In the genomic region with DNA sequence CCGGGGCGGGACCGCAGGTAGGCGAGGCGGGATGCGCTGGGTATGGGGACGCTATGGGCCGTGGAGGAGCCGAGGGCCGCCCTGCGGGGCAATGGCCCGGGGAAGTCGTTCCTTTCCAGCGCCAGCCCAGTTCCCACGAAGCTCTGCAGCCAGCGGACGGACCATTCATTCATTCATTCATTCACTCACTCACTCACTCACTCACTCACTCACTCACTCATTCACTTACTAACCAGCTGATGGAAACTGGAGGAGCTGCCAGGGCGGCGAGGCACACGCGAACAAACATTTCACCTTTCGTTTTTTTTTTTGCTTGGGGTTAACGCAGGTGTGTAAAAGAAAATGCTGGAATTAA, we compare ENCODE assay signal across 7 mouse cellular contexts. TPM values are rescaled to one million over a fixed set of nuclear protein-coding genes. Genes with fewer than 3 reads are reported as not detected.
A peak's percentile ranks its signal among the peaks of the same experiment; 100 is the strongest.
DNase-seq lines count a peak whose midpoint lies in the region; ATAC-seq lines count a peak whose summit lies in the region.

No protein-coding gene starts in this region.

- no peak for DNase-seq in cerebellum, postnatal 4 days (ENCODE audit: low spot score in 2 of 2)
- DNase-seq in gastrocnemius, postnatal 10 days, result no peak

- H3K27me3 ChIP-seq in megakaryocyte, embryonic 14.5 days (replicated peaks), result no peaks in the 10 kb centered on the region
- H3K27me3 ChIP-seq in forebrain, embryonic 12.5 days, result no peaks in the 10 kb centered on the region
- no peaks in the 10 kb centered on the region for H3K27me3 ChIP-seq in limb, embryonic 13.5 days
- no peaks in the 10 kb centered on the region for H3K27me3 ChIP-seq in stomach, embryonic 14.5 days (ENCODE audit: control insufficient read depth, insufficient read depth, low read length)

- WGBS in forebrain, embryonic 12.5 days, result 3% methylated on average over 23 of the region's 23 CpGs
- 2% methylated on average over 23 of the region's 23 CpGs for WGBS in limb, embryonic 13.5 days
- whole genome bisulfite sequencing in stomach, embryonic 14.5 days, result 1% methylated on average over 23 of the region's 23 CpGs

- peak overlapping the region; percentile 72 for H3K4me2 ChIP-seq in forebrain, embryonic 12.5 days
- H3K4me2 ChIP-seq in limb, embryonic 13.5 days (replicated peaks), result peak overlapping the region; percentile 82
- peak overlapping the region; percentile 82 for H3K4me2 ChIP-seq in stomach, embryonic 14.5 days (replicated peaks; ENCODE audit: low read depth, low read length)

- peak overlapping the region; percentile 97 for H3K4me3 ChIP-seq in megakaryocyte, embryonic 14.5 days (replicated peaks)
- peak overlapping the region; percentile 79 for H3K4me3 ChIP-seq in forebrain, embryonic 12.5 days (replicated peaks)
- peak overlapping the region; percentile 82 for H3K4me3 ChIP-seq in limb, embryonic 13.5 days
- peak overlapping the region; percentile 70 for H3K4me3 ChIP-seq in stomach, embryonic 14.5 days (ENCODE audit: low read depth, low read length)

- peaks cover 42% of the 10 kb centered on the region for H3K36me3 ChIP-seq in megakaryocyte, embryonic 14.5 days (replicated peaks; ENCODE audit: low read length)
- H3K36me3 ChIP-seq in forebrain, embryonic 12.5 days (replicated peaks), result 0 out of 2 replicates have a peak, but pooled peaks cover under 1% of the 10 kb centered on the region
- peaks cover 18% of the 10 kb centered on the region for H3K36me3 ChIP-seq in limb, embryonic 13.5 days
- peaks cover 11% of the 10 kb centered on the region; the same call in 1 of the 2 replicates for H3K36me3 ChIP-seq in stomach, embryonic 14.5 days (ENCODE audit: control insufficient read depth, insufficient read depth, low read length)

- peaks cover 66% of the 10 kb centered on the region for H3K4me1 ChIP-seq in megakaryocyte, embryonic 14.5 days
- H3K4me1 ChIP-seq in forebrain, embryonic 12.5 days, result peaks cover 24% of the 10 kb centered on the region
- peaks cover 21% of the 10 kb centered on the region for H3K4me1 ChIP-seq in limb, embryonic 13.5 days
- H3K4me1 ChIP-seq in stomach, embryonic 14.5 days (ENCODE audit: control insufficient read depth, insufficient read depth, low read length), result peaks cover 10% of the 10 kb centered on the region

- peak overlapping the region; percentile 75 for H3K27ac ChIP-seq in forebrain, embryonic 12.5 days
- H3K27ac ChIP-seq in limb, embryonic 13.5 days, result no peak overlapping the region
- no peak overlapping the region for H3K27ac ChIP-seq in stomach, embryonic 14.5 days (ENCODE audit: low read length)

- ATAC-seq in megakaryocyte, adult 5-6 weeks (ENCODE audit: poor library complexity, severe bottlenecking), result no peak
- ATAC-seq in forebrain, embryonic 12.5 days (ENCODE audit: low FRiP score), result no peak
- no peak for ATAC-seq in limb, embryonic 13.5 days (ENCODE audit: low FRiP score, low read depth)
- ATAC-seq in stomach, embryonic 14.5 days (ENCODE audit: insufficient number of reproducible peaks, insufficient read depth, low FRiP score, low read depth), result no peak

- H3K9me3 ChIP-seq in megakaryocyte, embryonic 14.5 days, result peaks cover 6% of the 10 kb centered on the region; the same call in 1 of the 2 replicates
- no peaks in the 10 kb centered on the region for H3K9me3 ChIP-seq in forebrain, embryonic 12.5 days
- no peaks in the 10 kb centered on the region for H3K9me3 ChIP-seq in limb, embryonic 13.5 days
- no peaks in the 10 kb centered on the region for H3K9me3 ChIP-seq in stomach, embryonic 14.5 days (ENCODE audit: control insufficient read depth, low read depth, low read length)

- peak overlapping the region; percentile 72 for H3K9ac ChIP-seq in forebrain, embryonic 12.5 days
- H3K9ac ChIP-seq in limb, embryonic 13.5 days, result peak overlapping the region; percentile 86
- peak overlapping the region; percentile 60 for H3K9ac ChIP-seq in stomach, embryonic 14.5 days (replicated peaks; ENCODE audit: low read depth, low read length)

RNA-seq across cellular contexts. Expression of a gene that starts 0.3 kb away (rescaled TPM):
- 9.0 TPM in 1 of 2 replicates, not detected in the other for polyA plus RNA-seq in megakaryocyte, embryonic 14.5 days (2012; ENCODE audit: insufficient read depth, low replicate concordance)
- total RNA-seq in megakaryocyte, adult 5-6 weeks (2015), result 123 and 134 TPM in 2 replicates
- 87.3 and 104 TPM in 2 replicates for total RNA-seq in megakaryocyte, adult 5-6 weeks (2017)
- 137 and 141 TPM in 2 replicates for polyA plus RNA-seq in forebrain, embryonic 12.5 days (2016; fragmentation: Nextera tagmentation; extraction: Ambion mirVana)
- polyA plus RNA-seq in limb, embryonic 13.5 days (2015; fragmentation: Nextera tagmentation; extraction: Ambion mirVana), result 121 and 124 TPM in 2 replicates
- polyA plus RNA-seq in stomach, embryonic 14.5 days (2014; fragmentation: Nextera tagmentation; extraction: Ambion mirVana), result 87.6 and 96.9 TPM in 2 replicates
- 10 to 100 TPM; 14.1 to 15.4 TPM for total RNA-seq in gastrocnemius, postnatal 10 days (2021)
